Mouse (Mus musculus): ENCODE results near the gene A1cf. TPM values are rescaled to one million over a fixed set of nuclear protein-coding genes. Genes with fewer than 3 reads are reported as not detected.

A1cf gene
- under 1 TPM in 1 of 2 experiments, not detected in 1; 0.39 TPM for polyA plus RNA-seq (2017; shearing (Covaris generic))

GRCm38 (mm10) chr19:31868521-31868920 lies at the start of gene A1cf:
Gene A1cf, plus strand, starts transcription at chr19:31868764.

Other genes with a start within 250 kb of the A1cf start
- under 1 TPM in 1 of 2 experiments, not detected in 1; 0.41 TPM for gene Prkg1, start 103.7 kb upstream of the A1cf start, polyA plus RNA-seq (2017; shearing (Covaris generic))
- under 1 TPM; 0.27 to 0.64 TPM for gene Asah2, start 239.4 kb downstream of the A1cf start, polyA plus RNA-seq (2017; shearing (Covaris generic))